Mouse (Mus musculus) mouse trophoblast stem cell (cell line): ENCODE results near the gene Shisal2a.

ENCODE experiments used
- in situ Hi-C, 2 experiments: fragments of 300-500 bp; cut with MseI, MboI; formaldehyde crosslinking; loops; 2 replicates in 1 of 2; 3 replicates in 1 of 2; pipeline ENCODE4 v1.15.1; 2025

Gene Shisal2a

GRCm38 (mm10) chr4:108338811-108339210 is 44.3 kb downstream of the Shisal2a start:
- in situ Hi-C loops = no loop called here

GRCm38 (mm10) chr4:108338321-108338733 is 44.8 kb downstream of the Shisal2a start:
- in situ Hi-C loops = no loop called here

- in situ Hi-C loops = no loop called here
Measured at GRCm38 (mm10) chr4:108337817-108338216, 45.3 kb downstream of the Shisal2a start.

- in situ Hi-C loops = no loop called here
Measured at GRCm38 (mm10) chr4:108336765-108337164, 46.4 kb downstream of the Shisal2a start.

GRCm38 (mm10) chr4:108335413-108335812 is 47.7 kb downstream of the Shisal2a start:
- in situ Hi-C loops = no loop called here

- in situ Hi-C loops = no loop called here
Measured at GRCm38 (mm10) chr4:108332041-108332440, 51.1 kb downstream of the Shisal2a start.

GRCm38 (mm10) chr4:108329840-108330239 is 53.3 kb downstream of the Shisal2a start:
- in situ Hi-C loops = no loop called here

- in situ Hi-C loops = no loop called here
Measured at GRCm38 (mm10) chr4:108327730-108328484, 55.2 kb downstream of the Shisal2a start, which contains the start of gene Coa7. TSS of gene Coa7 (plus strand) at chr4:108328140.

- in situ Hi-C loops = no loop called here
Measured at GRCm38 (mm10) chr4:108327071-108327579, 56.0 kb downstream of the Shisal2a start.

GRCm38 (mm10) chr4:108323588-108323987 is 59.6 kb downstream of the Shisal2a start:
- in situ Hi-C loops = no loop called here

GRCm38 (mm10) chr4:108320627-108321380 is 62.3 kb downstream of the Shisal2a start:
- in situ Hi-C loops = no loop called here

- in situ Hi-C loops = no loop called here
Measured at GRCm38 (mm10) chr4:108319747-108320146, 63.4 kb downstream of the Shisal2a start.

GRCm38 (mm10) chr4:108318649-108319615 is 64.2 kb downstream of the Shisal2a start:
- in situ Hi-C loops = no loop called here
